Mouse (Mus musculus) heart, adult 9 months (tissue): ENCODE data around the gene Nt5dc3.

Experiments used
- DNase-seq, 2 experiments: peaks; one replicate each; pipeline ENCODE4 v3.0.0; 2022; ENCODE audit warnings: low spot score in 2 of 2

Nt5dc3 gene

DNA sequence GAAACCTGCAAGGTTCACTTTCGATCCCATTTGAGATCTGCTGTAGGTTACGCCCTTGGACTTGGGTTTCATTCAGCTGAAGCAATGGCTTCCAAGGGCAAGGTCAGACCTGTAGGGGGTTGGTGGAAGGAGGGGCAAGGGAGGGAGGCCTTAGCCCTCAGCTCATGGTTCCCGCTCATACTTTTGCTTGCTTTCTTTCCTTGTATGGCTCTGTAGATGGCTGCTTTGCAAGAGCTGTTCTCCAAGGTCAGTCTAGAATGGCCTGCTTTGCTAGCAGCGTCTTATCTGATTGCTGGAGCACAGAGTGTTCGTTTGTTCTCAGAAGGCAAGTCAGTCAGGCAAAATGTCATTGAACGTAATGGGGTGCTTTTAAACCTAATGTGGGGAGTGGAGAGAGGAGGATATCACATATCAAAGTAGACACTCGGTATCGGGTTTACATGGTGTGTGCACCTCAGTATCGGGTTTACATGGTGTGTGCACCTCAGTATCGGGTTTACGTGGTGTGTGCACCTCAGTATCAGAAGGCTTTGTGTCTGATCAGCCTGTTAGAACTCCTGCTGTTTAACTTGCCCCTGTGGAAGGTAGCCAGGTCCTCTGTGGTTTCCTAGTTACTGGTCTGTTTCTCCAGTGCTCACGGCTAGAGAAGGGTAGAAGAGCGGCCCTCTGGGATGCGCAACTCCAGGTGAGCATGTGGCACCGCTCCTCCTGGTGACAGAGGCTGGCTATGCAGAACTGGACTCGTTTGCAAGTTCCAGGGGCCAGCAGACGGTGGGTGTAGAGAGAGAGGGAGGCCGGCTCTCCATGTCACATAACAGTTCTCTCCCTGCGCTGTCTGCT lies 35.7 kb downstream of the Nt5dc3 start:
- DNase-seq: peak; percentile 35 to 42

DNA sequence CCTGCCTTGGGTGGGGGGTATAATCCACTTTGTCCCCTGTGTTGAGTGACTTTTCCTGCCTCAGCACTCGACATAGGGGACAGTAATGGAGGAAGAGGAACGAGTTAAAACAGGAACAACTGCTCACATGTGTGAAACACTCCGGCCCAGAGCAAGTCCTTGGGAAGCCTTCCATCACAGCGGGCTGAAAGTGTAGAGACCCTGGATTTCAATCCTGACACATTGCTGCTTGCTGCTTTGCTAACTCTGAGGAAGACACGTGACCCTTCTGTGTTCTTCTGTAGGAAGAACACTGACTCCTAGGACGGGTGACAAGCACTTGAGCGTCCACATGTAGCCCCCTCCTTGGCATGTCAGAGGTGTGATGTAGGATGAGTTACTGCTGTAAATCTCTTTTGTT lies 36.3 kb downstream of the Nt5dc3 start:
- DNase-seq: no peak

DNA sequence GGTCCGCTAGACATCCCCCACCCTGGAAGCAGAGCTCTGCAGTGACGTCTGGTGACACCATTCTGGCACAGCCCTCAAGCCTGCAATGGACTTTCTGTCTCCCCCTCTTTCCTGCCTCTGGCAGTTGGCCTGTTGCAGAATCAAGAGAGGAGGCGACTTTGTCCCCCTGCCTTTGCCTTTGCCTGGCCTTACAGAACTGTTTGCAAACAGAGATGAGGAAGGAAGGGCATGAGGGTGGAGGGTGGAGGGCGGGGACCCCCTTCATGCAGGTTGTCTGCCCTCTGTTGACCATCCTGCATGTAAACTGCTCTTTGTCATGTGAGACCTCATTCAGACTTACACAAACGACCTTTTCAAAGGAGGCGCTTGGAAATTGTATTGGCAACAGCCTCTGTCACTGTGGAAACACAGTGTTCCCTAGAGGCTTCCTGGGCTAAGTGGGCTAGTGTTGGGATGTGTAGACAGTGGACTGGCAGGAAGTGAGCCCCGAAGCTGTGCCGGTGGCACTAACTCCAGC lies 40.9 kb downstream of the Nt5dc3 start:
- peak; percentile 35 to 54 for DNase-seq

DNA sequence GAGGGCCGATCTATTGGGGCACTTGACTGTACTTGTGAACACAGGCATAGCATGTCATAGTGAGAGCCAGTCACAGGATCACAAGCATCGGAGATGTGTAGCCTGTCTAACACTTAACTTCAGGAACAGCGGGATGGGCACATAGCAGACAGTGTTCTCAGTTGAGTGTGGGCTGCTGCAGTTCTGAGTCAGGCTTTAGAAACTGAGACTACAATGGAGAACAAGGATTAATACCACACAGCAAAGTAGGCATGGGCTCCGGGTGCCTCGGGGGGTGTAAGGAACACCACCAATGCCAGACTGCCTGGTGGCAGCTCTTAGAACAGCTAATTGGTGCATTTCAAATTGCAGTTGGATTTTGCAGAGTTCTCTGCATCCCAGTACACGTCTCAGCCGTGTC lies 42.2 kb downstream of the Nt5dc3 start:
- no peak for DNase-seq

DNA sequence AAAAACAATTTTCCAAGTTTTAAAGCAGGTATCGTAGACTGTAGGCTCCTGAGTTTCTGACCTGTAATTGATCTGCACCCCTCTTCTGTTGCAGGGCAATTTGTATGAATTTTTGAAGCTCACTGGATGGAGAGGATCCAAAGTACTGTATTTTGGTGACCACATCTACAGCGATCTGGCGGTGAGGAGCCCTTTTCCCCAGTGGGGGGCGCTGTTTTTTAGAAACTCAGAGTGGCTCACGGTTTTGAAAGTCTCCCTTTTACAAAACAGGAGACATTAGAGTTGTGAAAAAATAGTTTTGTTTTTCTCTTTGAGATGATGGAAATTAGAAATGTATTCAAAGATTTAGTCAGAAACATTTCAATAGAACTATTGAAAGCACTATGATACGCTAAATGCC lies 45.3 kb downstream of the Nt5dc3 start:
- DNase-seq: no peak

DNA sequence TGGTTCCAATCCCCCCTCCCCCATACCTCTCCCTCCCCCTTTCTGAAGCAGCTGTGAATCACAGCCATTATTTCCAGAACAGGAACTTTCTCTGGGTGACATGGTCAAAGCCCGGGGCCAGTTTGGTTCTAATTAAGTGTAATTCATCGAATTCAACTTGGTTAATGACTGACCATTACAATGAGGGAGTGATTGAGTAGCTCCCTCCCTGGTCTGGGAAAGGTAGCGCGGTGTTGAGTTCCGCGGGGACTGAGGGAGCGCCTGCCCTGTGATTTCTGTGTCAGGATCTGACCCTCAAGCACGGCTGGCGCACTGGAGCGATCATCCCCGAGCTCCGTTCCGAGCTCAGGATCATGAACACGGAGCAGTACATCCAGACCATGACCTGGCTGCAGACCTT lies 46.1 kb downstream of the Nt5dc3 start:
- DNase-seq: no peak

DNA sequence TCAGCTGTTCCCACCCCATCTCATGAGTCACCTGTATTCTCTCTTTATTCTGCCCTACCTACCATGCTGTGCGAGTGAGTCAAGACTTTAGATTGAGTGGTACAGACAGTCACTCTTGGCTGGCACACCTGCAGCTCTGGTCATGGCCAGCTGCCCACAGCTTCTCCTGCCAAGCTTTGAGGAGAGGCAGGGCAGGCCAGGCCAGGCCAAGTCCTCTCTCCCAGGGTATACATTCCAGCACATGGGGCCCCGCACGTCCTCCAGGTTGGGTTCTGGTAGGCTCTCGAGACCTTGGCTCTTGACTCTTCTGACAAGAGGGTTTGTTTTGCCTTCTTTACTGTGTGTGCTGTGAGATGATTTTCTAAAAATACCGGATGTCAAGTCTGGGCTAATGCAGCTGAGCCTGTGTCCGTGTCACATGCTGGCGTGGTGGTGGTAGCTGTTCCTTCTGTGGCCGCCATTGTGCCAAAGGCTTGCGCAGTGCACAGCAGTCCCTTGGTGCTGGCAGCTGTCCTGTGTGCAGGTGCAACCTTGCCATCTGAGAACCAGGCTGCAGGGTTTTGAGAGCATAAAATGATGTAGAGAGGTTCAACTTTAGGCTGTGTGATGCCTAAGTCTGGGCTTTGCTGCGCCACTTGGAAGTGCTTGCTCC lies 47.2 kb downstream of the Nt5dc3 start:
- peak; percentile 66 to 78 for DNase-seq

DNA sequence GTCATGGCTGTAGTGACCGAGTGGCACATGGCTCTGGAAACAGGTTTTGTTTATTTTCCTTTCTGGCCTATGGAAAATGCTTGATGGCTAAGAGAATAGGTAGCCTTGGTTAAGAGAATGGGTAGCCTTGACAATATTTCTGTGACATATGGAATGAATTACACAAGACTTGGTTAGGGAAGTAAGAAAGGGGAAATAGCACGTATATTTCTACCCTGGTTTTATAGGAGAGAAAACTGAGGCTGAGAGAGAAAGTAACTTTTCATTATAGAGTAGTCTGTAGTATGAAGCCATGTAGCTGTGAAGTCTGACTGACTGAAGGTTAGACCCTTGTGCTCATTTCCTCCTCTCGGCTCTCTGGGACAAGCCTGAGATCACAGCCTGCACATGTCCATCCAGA lies 48.1 kb downstream of the Nt5dc3 start:
- DNase-seq: no peak

DNA sequence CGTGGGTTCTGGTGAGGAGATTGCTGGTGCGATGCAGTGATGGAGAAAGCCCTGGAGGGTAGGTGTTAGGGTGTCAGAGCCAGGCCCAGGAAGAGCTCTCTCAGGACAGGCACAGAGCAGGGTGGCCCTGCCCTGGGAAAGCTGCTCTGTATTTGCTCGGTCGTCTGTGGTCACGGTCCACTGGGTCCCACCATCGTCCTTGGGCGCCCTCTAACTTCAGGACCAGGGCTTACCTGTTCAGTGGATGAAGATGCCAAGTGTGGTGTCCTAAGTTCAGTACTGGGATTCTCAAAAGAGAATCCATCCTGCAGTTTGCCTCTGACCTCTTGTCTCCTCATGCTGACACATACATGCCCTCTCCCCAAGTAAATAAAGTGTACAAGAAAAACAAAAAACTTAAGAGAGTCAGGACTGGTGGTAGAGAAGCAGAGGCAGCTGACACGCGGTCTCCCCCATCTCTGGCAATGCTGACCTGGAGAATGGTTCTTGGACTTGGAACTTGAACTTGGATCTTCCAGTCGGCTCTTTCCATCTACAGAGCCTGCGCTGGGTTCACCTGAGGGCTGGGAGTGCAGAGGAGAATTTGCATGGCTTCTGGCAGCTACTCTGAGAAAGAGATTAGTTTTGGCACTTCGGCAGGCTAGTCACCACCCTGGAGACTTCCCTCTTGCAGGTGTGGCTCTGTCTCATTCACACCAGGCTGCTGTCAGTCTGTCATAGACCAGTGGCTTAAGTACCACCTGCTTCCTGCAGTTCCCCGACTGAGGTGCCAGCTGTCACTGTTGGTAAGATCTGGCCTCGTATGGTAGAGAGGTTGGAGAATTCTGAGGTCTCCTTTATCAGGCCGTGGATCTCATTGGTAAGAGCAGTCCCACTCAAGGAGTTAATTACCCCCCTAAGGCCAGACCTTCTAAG lies 49.7 kb downstream of the Nt5dc3 start:
- DNase-seq: no peak

DNA sequence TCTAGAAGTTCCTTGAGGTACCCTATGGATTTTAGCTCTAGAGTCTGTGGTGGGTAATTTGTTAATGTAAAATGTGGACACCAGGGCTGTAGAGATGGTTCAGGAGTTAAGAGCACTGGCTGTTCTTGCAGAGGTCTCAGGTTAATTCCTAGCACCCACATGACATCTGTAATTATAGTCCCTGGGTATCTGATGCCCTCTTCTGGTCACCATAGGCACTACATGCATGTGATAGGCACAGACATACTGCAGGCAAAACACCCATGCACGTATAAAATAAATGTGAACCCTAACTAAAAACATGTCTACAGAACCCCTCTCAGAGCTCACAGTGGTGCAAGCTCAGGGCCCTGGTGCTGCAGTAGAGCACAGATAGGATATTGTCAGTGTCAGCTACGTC lies 50.7 kb downstream of the Nt5dc3 start:
- no peak for DNase-seq

DNA sequence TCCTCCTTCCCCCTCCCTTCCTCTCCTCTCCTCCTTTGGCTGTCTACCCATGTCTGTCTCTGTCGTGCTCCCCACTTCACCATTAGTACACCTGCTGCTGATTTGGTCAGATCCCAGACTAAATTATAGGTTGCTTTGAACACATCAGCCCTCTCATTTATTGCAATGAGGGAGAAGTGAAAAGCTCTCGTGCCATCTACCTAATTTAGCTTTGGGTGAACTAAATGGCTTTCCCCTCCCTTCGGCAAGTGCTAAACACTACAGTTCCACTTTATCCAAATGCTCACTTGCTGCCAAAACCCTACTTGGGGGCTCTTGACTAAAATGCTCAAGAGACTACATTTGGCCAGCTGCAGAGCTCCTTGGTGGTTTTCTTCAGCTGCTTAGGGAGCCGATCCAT lies 58.0 kb downstream of the Nt5dc3 start:
- no peak for DNase-seq

DNA sequence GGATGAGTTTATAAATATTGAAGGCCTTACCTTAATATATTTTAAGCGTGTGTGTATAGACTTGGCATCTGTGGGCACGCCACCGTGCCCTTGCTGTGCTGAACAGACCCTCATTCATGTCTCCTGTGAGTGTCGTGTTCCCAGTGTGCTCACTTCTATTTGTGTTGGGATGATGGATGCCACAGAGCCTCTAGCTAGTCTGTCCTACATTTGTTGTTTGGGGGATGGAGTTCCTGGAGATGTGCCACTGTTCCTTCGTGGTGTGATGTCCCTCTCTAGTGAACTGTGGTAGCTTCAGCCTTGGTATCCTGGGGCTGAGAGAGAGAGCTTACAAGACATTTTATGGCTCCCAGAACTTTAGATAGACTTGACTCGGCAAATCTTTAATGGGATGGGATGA lies 60.0 kb downstream of the Nt5dc3 start:
- no peak for DNase-seq

DNA sequence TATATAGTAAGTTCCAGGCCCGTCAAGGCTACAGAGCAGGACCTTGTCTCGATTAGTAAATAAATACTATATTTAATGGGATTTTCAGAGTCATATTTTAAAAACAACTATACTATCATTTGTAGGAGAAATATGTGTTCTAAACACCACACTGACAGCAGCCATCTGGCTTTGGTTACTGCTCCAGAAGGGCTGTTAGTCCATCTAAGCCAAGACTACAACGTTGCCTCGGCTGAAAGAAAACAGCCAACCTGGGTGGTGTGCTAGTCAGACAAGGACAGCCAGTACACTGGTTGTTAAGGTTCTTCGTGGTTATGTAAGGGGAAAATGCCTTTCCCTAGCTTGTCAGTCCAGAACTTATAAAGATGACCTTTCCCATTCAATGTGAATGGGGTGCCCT lies 63.9 kb downstream of the Nt5dc3 start:
- no peak for DNase-seq

DNA sequence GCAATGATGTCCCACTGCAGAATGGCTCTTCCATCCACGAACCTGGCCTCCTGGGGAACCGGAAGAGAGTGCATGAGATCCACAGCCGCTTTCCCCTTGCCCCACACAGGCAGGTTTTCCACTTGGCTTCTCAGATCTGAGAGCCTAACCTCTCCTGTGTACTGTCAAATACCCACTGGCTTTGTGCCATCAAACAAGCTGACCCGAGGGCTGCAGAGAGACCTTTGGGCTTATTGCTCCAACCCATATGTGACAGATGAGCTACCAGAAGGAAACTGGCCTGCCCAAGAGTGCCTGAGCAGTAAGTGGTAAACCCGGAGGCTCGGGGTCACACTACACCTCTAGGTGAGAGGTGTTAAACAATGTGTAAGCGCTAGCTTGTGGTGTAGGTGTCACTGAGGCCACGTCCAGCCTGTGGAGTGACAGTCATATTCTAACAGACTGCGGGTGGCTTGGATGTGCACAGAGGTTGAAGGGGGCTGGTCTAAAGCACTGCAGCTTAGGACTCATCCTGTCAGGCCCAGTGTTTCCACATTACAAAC lies 68.2 kb downstream of the Nt5dc3 start:
- DNase-seq: no peak

DNA sequence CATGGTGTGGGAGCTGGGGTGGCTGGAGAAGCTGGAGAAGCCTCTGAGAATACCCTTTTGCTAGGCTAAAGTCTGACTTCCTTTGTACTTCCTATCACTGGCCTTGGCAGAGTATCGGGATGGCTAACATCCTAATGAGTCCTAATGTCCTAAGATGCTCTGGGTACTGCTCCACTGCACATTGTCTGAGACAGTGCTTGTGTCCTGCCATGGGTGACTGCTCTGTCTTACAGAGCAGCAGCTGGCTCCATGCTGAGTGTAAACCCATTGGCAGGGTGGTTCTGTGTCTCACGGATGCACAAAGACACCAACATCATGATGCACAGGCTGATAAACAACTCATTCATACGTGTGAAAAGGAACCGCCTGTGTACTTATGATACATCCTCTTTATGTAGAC lies 70.3 kb downstream of the Nt5dc3 start:
- DNase-seq: no peak

DNA sequence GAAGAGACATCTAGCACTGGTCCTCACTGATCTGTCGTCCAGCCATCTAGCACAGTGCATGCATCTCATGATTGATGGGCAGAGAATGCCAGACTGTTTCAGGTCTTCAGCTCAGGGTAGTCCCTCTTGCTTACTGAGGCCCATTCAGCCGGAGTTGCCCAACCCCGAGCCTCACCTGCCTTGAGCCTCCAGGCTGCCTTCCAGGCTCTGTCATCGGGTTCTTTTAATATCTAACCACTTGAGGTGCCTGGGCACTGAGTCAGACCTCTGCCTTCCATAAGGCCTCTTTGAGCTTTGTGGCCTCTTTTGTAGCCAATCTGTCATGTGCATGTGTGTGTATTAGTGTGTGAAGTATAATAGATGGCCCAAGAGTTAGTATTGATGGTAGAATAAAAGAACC lies 70.7 kb downstream of the Nt5dc3 start:
- DNase-seq: peak in 1 of 2 experiments; percentile 7

DNA sequence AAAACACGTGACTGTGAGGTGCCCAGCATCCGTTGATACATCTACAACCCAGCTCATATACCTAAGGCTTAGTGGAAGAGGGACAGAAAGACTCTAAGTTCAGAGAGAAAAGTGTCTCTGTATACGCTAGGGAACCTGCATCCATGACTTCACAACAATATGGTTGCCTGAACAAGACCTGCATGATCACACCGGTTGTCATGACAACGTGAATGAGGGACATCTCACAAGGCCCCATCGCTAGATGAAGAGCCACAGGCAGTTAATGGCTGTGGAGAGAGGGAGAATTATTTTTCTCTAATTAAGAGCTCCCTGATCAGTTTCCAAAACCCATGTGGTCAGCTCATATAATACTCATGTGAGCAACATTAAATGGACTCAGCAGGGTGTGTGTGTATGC lies 73.4 kb downstream of the Nt5dc3 start:
- no peak for DNase-seq

DNA sequence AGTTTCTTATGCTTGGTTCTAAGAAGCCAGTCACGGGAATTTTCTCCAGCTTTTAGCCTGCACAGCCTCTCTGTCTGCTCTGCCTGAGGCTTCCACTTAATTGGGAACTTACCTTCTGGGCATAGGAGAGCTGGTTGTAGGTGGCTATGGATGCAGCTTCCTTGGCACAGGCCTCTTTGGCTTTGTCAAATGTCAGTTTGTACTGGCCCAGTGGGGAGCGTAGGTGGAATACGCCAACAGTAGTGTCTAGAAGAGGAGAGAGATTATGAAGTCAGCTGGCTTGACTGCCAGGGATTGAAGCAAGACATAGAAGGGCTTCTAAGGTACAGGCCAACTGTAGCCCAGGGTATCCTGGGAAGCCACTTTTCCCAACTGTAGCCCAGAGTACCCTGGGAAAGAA lies 74.6 kb downstream of the Nt5dc3 start:
- DNase-seq: no peak

DNA sequence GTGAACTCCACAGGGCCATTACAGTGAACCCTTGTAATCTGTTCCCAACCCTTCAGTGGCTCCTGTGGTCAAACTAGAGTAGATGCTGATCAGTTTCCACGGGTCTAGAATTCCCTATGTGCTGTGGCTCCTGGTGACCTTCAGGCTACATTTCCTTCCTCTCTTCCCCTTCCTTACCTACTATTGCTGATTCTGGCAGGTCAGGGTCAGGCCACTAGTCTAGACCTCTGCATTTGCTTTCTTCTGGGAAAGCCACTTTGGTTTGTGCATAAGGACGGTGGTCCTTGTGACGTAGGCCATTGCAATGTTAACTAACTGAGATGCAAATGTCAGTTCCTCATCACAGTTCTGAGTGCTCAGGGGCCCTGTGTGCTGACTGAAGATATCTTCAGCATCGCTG lies 81.6 kb downstream of the Nt5dc3 start:
- no peak for DNase-seq

DNA sequence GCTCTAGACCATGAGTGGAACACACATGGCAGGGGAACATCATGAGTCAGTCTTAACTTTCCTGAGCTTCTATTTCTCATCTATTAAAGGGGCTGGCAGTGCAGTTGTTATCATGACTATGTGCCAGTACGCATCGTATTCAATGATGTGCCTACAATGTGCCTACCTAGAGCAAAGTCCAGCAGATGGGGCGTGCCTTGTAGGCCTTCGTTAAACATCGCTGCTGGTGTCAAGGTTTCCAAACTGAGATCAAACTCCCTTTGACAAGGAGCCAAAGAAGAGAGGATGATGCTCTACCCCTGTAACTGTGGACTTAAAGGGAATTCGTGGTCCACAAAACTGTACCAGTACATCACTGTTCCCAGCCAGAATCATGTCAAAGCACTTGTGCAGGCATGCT lies 83.7 kb downstream of the Nt5dc3 start:
- no peak for DNase-seq

DNA sequence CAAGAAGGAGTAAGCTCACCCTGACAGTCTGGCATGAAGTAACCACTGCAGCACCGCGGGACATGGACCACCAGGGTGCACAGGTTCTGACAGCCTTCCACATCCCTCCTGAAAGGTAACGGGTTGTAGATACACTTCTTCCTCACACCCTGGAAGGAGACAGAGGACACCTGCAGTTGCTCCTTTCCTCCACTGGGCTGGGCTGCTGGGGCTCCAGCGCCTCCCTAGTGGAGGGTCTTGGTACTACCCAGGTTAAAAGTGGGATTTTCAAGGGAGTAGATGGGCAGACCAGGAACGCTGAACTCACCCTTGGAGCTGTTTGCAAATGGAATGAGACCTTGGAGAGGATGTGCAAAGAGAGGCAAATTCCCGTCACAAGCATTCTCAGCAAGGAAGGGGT lies 84.6 kb downstream of the Nt5dc3 start:
- no peak for DNase-seq

DNA sequence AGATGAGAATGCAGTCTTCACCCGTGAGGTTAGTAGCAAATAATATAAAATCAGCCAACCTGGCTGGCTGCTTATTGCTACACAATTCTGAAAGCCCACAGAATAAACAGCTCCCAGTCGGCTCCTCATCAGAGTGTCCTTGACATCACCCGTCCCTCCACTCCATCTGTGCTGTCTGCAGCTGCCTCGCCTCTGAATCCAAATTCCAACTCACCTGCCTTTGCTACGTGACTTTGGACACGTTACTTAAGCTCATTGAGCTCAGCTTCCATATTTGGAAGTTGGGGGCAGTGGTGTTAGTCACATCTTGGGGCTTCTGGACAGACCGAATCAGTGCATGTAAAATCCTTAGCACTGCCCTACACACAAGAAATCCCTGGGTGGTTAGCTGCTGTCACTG lies 93.3 kb downstream of the Nt5dc3 start:
- DNase-seq: no peak
